Mouse (Mus musculus) limb, embryonic 15.5 days (tissue): Measurements from ENCODE around the gene Tmem131l. TPM values are rescaled to one million over a fixed set of nuclear protein-coding genes. Genes with fewer than 3 reads are reported as not detected.

Experiments used
- ATAC-seq: fragments of 200-750 bp; cut with Nextera tagmentation; 2 replicates; pipeline ENCODE4 v1.8.0; 2017; ENCODE audit warnings: low read depth, moderate TSS enrichment; ENCODE audit not compliant: insufficient number of reproducible peaks, low FRiP score, low TSS enrichment
- H3K27ac ChIP-seq: fragments of 300-500 bp; sonication (generic); 2 replicates; pipeline ENCODE4 v1.5.1; 2015; ENCODE audit warnings: moderate library complexity, mild to moderate bottlenecking, inconsistent platforms
- H3K27me3 ChIP-seq: fragments of 300-500 bp; sonication (generic); 2 replicates; pipeline ENCODE4 v1.6.1; 2015; ENCODE audit warnings: inconsistent platforms
- H3K36me3 ChIP-seq: fragments of 300-500 bp; sonication (generic); 2 replicates; pipeline ENCODE4 v1.6.1; 2015; ENCODE audit warnings: inconsistent platforms
- H3K4me1 ChIP-seq: fragments of 300-500 bp; sonication (generic); 2 replicates; pipeline ENCODE4 v1.6.1; 2015; ENCODE audit warnings: inconsistent platforms
- H3K4me2 ChIP-seq: fragments of 300-500 bp; sonication (generic); 2 replicates; pipeline ENCODE4 v1.6.1; 2015; ENCODE audit warnings: mild to moderate bottlenecking, inconsistent platforms
- H3K4me3 ChIP-seq: fragments of 300-500 bp; sonication (generic); 2 replicates; pipeline ENCODE4 v1.5.1; 2015; ENCODE audit warnings: mild to moderate bottlenecking, inconsistent platforms
- H3K9ac ChIP-seq: fragments of 300-500 bp; sonication (generic); 2 replicates; pipeline ENCODE4 v1.6.1; 2015; ENCODE audit warnings: inconsistent platforms
- H3K9me3 ChIP-seq: fragments of 300-500 bp; sonication (generic); 2 replicates; pipeline ENCODE4 v1.6.1; 2016; ENCODE audit warnings: inconsistent platforms
- WGBS: fragments of 180-500 bp; shearing (Covaris S2); methylation state at CpG from one replicate; pipeline ENCODE4 v1.1.7; 2015; 5-methylcytosine and 5-hydroxymethylcytosine counted together
- polyA plus RNA-seq: library from polyadenylated mRNA; unstranded; fragments of >200 nt; fragmentation: Nextera tagmentation; extraction: Ambion mirVana; gene quantifications from 2 replicates; pipeline ENCODE4 v1.2.1, GENCODE M21; 2015

Gene Tmem131l
- polyA plus RNA-seq, 1 experiment from 2014 or later: 47.9 TPM

GRCm38 (mm10) chr3:83864064-83864548 lies 175.9 kb downstream of the Tmem131l start:
- Histone ChIP-seq H3K4me1 (peaks cover 6% of the 10 kb centered on the region; the same call in 1 of the 2 replicates), H3K9ac (no peak overlapping the region), H3K27me3 (no peaks in the 10 kb centered on the region), H3K27ac (no peak overlapping the region), H3K36me3 (no peaks in the 10 kb centered on the region), H3K4me3 (no peak overlapping the region), H3K4me2 (no peak overlapping the region), H3K9me3 (no peaks in the 10 kb centered on the region)
- 72% methylated on average over 9 of the region's 9 CpGs for WGBS
- no peak for ATAC-seq

DNA sequence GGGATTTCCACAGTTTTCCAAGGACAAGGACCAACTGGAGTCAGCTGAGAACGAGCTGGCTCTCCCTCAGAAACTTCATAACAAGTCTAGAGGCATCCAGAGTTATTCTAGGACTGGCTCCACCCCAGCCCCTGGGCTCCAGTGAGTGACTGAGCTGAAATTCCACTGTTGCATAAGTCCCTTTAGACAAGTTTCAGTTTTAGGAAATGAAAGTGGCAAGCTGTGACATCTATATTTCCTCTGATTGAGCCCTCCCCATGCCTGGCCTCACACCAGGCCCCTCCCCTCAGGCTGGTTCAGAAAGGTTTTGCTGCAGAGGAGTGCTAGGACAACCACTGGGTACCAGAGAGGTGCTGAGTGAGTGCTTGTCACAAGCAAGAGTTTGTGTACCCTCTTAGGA lies 177.0 kb downstream of the Tmem131l start:
- H3K27ac ChIP-seq: peak overlapping the region; percentile 35
- 27% methylated on average over 1 of the region's 1 CpGs for WGBS

DNA sequence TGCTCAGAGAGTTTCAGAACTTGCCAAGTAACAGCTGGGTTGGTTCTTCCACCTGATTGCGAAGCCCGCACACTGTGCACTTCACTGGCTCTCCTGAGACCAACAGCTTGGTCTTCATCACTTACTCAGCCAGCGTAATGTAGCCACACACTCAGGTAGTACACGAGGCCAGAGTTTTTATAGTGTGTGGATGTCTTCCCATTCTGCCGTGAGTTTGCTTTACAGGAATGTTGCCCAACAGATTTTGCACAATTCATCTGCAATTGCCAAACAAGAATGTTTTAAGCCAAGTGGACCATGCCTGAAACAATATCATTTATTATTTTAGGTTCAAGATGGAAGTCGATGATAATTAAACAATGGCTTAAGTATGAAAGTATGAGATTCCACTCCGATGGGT lies 180.4 kb downstream of the Tmem131l start:
- no peak overlapping the region for H3K4me2 ChIP-seq
- no peaks in the 10 kb centered on the region for H3K36me3 ChIP-seq
- ATAC-seq: no peak
- no peak overlapping the region for H3K27ac ChIP-seq
- peaks cover 6% of the 10 kb centered on the region; the same call in 1 of the 2 replicates for H3K4me1 ChIP-seq
- H3K9me3 ChIP-seq: no peaks in the 10 kb centered on the region
- 72% methylated on average over 7 of the region's 7 CpGs for WGBS
- H3K4me3 ChIP-seq: no peak overlapping the region
- no peak overlapping the region for H3K9ac ChIP-seq
- H3K27me3 ChIP-seq: no peaks in the 10 kb centered on the region

More for the DNA sequence above, 177.0 kb downstream of the Tmem131l start:
- H3K27me3 ChIP-seq: no peaks in the 10 kb centered on the region
- peak; percentile 82 for ATAC-seq
- no peaks in the 10 kb centered on the region for H3K36me3 ChIP-seq
- H3K4me3 ChIP-seq: no peak overlapping the region
- no peak overlapping the region for H3K4me2 ChIP-seq
- no peak overlapping the region for H3K9ac ChIP-seq
- no peaks in the 10 kb centered on the region for H3K9me3 ChIP-seq
- peaks cover 6% of the 10 kb centered on the region; the same call in 1 of the 2 replicates for H3K4me1 ChIP-seq

GRCm38 (mm10) chr3:83859071-83859470 lies 180.9 kb downstream of the Tmem131l start:
- WGBS: 81% methylated on average over 3 of the region's 3 CpGs
- ATAC-seq: no peak

GRCm38 (mm10) chr3:83857621-83858020 lies 182.4 kb downstream of the Tmem131l start:
- H3K4me2 ChIP-seq: no peak overlapping the region
- H3K9me3 ChIP-seq: no peaks in the 10 kb centered on the region
- H3K4me1 ChIP-seq: no peaks in the 10 kb centered on the region
- H3K27ac ChIP-seq: no peak overlapping the region
- no peak for ATAC-seq
- no peak overlapping the region for H3K4me3 ChIP-seq
- H3K36me3 ChIP-seq: no peaks in the 10 kb centered on the region
- no peaks in the 10 kb centered on the region for H3K27me3 ChIP-seq
- WGBS: 93% methylated on average over 13 of the region's 13 CpGs
- H3K9ac ChIP-seq: no peak overlapping the region

More at GRCm38 (mm10) chr3:83859071-83859470, 180.9 kb downstream of the Tmem131l start:
- Histone ChIP-seq H3K4me3 (no peak overlapping the region), H3K9me3 (no peaks in the 10 kb centered on the region), H3K27ac (no peak overlapping the region), H3K9ac (no peak overlapping the region), H3K4me2 (no peak overlapping the region), H3K4me1 (peaks cover 6% of the 10 kb centered on the region; the same call in 1 of the 2 replicates), H3K27me3 (no peaks in the 10 kb centered on the region), H3K36me3 (no peaks in the 10 kb centered on the region)

DNA sequence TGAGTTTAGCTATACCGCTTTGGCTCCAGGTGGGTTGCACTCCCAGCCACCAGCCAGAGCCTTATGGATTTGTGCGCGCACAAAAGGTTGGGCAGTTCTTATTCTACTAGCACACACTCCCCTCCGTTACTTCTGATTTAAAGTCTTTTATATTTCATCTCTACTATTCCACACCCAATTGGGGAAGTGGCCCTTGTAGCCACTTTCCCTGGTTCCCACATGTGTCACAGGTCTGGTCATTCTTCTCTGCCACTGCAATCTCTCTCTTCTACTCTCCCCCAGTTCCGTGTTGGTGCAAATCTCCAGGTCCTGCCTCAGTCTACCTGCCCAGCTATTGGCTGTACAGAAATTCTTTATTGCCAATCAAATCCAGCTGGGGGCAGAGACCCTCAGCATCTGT lies 184.3 kb downstream of the Tmem131l start:
- no peak for ATAC-seq

GRCm38 (mm10) chr3:83849341-83849740 lies 190.6 kb downstream of the Tmem131l start:
- Histone ChIP-seq H3K4me1 (no peaks in the 10 kb centered on the region), H3K27me3 (no peaks in the 10 kb centered on the region), H3K9me3 (no peaks in the 10 kb centered on the region), H3K4me3 (no peak overlapping the region), H3K27ac (no peak overlapping the region), H3K4me2 (no peak overlapping the region), H3K36me3 (no peaks in the 10 kb centered on the region), H3K9ac (no peak overlapping the region)
- 75% methylated on average over 2 of the region's 2 CpGs for WGBS
- no peak for ATAC-seq

More for the DNA sequence above, 184.3 kb downstream of the Tmem131l start:
- Histone ChIP-seq H3K36me3 (no peaks in the 10 kb centered on the region), H3K4me1 (no peaks in the 10 kb centered on the region), H3K9me3 (no peaks in the 10 kb centered on the region), H3K4me3 (no peak overlapping the region), H3K27me3 (no peaks in the 10 kb centered on the region), H3K9ac (no peak overlapping the region), H3K4me2 (no peak overlapping the region), H3K27ac (no peak overlapping the region)
- WGBS: 83% methylated on average over 5 of the region's 5 CpGs

Other genes starting within 250 kb of the Tmem131l start
- 9.3 and 11.7 TPM in 2 replicates for gene Tlr2, start 198.4 kb downstream of the Tmem131l start, polyA plus RNA-seq
- gene Mnd1, start 115.6 kb upstream of the Tmem131l start, polyA plus RNA-seq: 11.1 and 11.2 TPM in 2 replicates
- gene Gm6525, start 133.9 kb upstream of the Tmem131l start, polyA plus RNA-seq: 0.79 and 1.6 TPM in 2 replicates